Mouse (Mus musculus) liver (tissue): ENCODE results near the gene Medag.

ENCODE experiments used
- DNase-seq: peaks from one replicate; pipeline ENCODE4 v3.0.0-alpha.2; 2020; ENCODE audit warnings: mixed read lengths

Gene Medag

GRCm38 (mm10) chr5:149385228-149385961 lies 26.2 kb upstream of the Medag start:
- DNase-seq: no peak

GRCm38 (mm10) chr5:149386294-149386850 lies 25.2 kb upstream of the Medag start:
- no peak for DNase-seq

GRCm38 (mm10) chr5:149388947-149389346 lies 22.6 kb upstream of the Medag start:
- DNase-seq: no peak

GRCm38 (mm10) chr5:149389548-149390211 lies 21.9 kb upstream of the Medag start:
- no peak for DNase-seq

GRCm38 (mm10) chr5:149391574-149392375 lies 19.8 kb upstream of the Medag start:
- DNase-seq: no peak

GRCm38 (mm10) chr5:149392420-149392988 lies 19.0 kb upstream of the Medag start:
- no peak for DNase-seq

- DNase-seq: no peak
These were observed 10.0 kb upstream of the Medag start for GRCm38 (mm10) chr5:149401446-149401975.

- no peak for DNase-seq
These were observed 9.5 kb upstream of the Medag start for GRCm38 (mm10) chr5:149402029-149402428.

GRCm38 (mm10) chr5:149403386-149403785 lies 8.2 kb upstream of the Medag start:
- DNase-seq: no peak

- DNase-seq: no peak
These were observed 6.8 kb upstream of the Medag start for GRCm38 (mm10) chr5:149404710-149405109.

GRCm38 (mm10) chr5:149406791-149407276 lies 4.7 kb upstream of the Medag start:
- DNase-seq: no peak

- no peak for DNase-seq
These were observed 2.0 kb upstream of the Medag start for GRCm38 (mm10) chr5:149409502-149409901.

GRCm38 (mm10) chr5:149412194-149412575 lies 636 bp downstream of the Medag start:
- DNase-seq: no peak

- no peak for DNase-seq
These were observed 1.1 kb downstream of the Medag start for GRCm38 (mm10) chr5:149412671-149413070.

GRCm38 (mm10) chr5:149414369-149415167 lies 3.0 kb downstream of the Medag start:
- no peak for DNase-seq

- no peak for DNase-seq
These were observed 5.8 kb downstream of the Medag start for GRCm38 (mm10) chr5:149417381-149417780.

GRCm38 (mm10) chr5:149426525-149426924 lies 15.0 kb downstream of the Medag start:
- DNase-seq: no peak

- no peak for DNase-seq
These were observed 15.9 kb downstream of the Medag start for GRCm38 (mm10) chr5:149427277-149428060.

- DNase-seq: peak; percentile 67
These were observed 16.8 kb downstream of the Medag start for GRCm38 (mm10) chr5:149428347-149428746.

- no peak for DNase-seq
These were observed 17.3 kb downstream of the Medag start for GRCm38 (mm10) chr5:149428810-149429255.

- no peak for DNase-seq
These were observed 18.0 kb downstream of the Medag start for GRCm38 (mm10) chr5:149429541-149429940.
